Mouse (Mus musculus): ENCODE results near the gene Ak4.

GRCm38 (mm10) chr4:101372283-101372682 is 46.8 kb upstream of the Ak4 start:
- TF ChIP-seq CTCF (IDR thresholded peaks at IDR 0.05; ENCODE audit: borderline replicate concordance, control insufficient read depth, extremely low read depth, insufficient read depth, low read length, poor library complexity): no peak
- TF ChIP-seq POLR2A (IDR thresholded peaks at IDR 0.05; ENCODE audit: control insufficient read depth, extremely low read depth, insufficient read depth, low read length, poor library complexity): no peak

Measured in thymus, adult 2 months (tissue).